Mouse (Mus musculus) erythroblast, embryonic 14.5 days (primary cell): Measurements from ENCODE around the gene Tspan17.

ENCODE experiments used
- GATA1 ChIP-seq: IDR thresholded peaks from 2 replicates; pipeline ENCODE4 v1.6.1; 2012; ENCODE audit warnings: low read length, inconsistent platforms, mixed read lengths
- TAL1 ChIP-seq: IDR thresholded peaks from 3 replicates; pipeline ENCODE4 v1.6.1; 2012; ENCODE audit warnings: low read length, inconsistent platforms, mixed read lengths

- TF ChIP-seq TAL1, result no peak
- TF ChIP-seq GATA1, result no peak
Observed at GRCm38 (mm10) chr13:54759496-54759895, 29.7 kb upstream of the Tspan17 start.
